Mouse (Mus musculus) urinary bladder, adult 18-20 months (tissue): ENCODE measurements around the gene Slu7.
A peak's percentile ranks its signal among the peaks of the same experiment; 100 is the strongest.

Experiments used
- DNase-seq, 2 experiments: peaks; one replicate each; pipeline ENCODE4 v3.0.0; 2022; ENCODE audit warnings: low spot score in 2 of 2, mixed read lengths in 2 of 2

Slu7 gene

DNA sequence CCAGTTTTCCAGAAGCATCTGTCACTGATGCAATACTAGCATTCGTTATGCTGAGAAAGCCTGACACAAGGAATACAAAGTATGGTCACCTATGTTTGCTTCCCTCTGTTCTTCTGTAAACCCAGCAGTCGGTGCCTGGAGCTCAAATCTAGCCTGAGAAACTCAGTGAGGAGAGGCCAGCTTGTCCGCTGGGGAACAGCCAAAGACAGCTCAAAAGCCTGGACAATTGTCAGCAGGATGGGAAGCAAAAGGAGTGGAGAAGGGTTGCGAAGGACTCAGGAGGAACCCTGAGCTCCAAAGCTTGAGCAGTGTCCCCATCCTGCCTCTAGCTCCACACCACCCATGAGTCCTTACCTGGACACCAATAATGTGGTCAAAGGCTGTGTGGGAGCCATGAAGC lies 50.5 kb downstream of the Slu7 start:
- no peak for DNase-seq

DNA sequence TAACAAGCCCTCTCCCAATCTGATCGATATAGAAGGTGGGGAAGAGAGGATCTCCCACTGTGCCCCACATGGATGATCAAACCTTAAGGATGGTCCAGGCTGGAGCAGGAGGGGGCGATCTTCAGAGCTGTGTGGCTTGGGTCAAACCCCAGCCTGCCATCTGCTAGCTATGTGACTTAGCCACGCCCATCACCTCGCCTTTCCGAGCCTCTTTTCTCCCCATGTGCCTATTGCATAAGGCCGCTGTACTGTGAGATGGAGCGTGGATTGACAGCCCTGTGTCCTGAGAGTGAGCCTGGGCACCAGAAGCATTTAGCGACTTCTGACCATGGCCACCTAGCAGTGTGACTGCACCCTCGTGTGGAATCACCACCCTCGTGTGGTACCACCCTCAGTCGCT lies 51.1 kb downstream of the Slu7 start:
- DNase-seq = no peak

DNA sequence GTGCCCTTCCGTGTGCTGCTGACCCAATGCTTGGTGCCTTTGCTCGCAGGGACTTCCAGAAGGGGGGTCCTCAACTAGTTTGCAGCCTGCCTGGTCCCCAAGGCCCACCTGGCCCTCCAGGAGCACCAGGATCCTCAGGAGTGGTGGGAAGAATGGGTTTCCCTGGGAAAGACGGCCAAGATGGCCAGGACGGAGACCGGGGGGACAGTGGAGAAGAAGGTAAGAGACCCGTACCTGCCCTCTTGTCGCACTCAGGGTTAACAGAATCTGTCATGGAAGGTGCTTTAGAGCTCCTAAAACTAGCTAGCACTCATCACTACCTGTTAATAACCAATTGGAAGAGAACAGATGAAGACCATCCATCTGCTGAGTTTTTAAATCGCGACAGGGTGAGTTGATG lies 52.3 kb downstream of the Slu7 start:
- no peak for DNase-seq

DNA sequence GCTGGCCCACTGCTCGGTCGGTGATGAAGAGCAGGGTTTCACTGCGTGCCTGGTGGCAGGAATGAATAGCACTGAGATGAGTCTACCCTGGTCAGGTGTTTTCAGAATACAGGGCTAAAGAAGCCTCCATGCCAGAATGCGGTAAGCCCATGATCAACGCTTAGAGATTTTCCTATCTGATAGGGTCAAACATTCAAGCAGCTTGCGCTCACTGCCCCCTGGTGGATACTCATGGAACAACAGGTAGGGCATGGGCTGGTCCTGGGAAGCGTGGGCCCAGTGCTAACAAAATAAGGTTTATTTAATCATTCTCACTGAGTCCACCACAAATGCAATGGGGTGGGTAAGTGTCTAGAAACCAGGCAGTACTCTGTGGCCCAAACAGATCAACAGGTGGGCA lies 59.1 kb downstream of the Slu7 start:
- DNase-seq = peak; percentile 37 to 70

DNA sequence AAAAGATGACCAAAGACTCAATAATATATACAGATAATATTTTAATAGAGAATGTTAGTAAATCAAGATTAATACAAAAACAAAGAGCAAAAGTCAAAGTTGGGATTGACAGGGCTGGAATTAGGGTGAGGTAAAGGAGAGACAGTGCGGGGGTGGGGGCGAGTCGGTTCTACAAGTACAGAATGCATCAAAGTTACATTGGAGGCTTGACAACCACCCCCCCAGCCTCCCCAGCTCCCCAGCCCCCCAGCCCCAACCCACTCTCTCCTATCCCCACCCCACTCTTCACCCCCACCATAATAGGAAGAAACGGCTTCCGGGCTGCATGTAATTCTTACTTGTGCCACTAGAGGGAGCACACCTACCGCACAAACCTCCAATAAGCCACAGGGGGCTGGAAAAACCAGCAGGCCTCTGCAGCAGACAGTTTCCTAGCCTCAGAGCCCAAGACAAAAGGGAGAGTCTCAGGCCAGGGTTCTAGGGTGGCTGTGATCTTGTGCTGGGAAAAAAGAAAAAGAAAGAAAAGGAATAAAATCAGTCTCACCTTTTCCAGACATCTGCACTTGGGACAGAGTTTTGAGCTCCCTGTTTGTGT lies 60.4 kb downstream of the Slu7 start:
- peak in 1 of 2 experiments; percentile 35 for DNase-seq

DNA sequence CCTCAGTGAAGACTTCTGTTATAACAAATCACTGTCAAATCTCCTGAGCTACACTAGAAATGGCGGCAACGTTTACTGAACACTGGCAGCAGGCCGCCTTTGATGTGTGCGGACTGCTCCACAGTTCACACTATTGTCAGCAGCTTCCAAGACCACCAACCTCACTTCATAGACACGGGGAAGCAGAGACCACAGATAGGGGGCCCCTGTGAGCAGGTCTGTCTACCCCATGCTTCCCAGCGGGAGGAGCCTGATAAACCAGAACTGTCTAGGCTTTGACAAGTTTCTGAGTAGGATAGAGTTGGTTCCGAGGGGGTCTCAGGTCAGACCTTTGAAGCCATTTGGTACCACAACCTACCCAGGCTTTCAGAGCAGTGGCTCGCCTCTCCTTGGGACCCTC lies 61.5 kb downstream of the Slu7 start:
- DNase-seq = no peak

DNA sequence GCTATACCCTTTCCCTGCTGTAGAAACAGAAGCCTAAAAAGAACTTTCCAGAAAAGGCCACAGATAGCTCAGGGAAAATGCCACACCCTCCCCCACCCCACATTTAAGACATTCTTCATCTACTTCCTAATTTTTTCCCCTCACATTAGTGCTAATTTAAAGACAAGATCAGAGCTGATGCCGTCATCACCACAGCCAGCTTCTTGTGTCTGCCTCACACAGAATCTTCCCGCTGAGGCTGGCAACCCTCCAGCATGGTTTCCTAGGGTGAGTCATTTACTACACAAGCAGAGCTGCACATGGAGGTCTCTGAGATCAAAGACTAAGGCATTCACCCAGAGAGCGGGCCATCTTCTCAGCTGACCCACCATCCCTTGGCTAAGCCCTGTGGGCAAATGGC lies 62.0 kb downstream of the Slu7 start:
- peak in 1 of 2 experiments; percentile 59 for DNase-seq
